Mouse (Mus musculus): Measurements from ENCODE around the gene Glis1. TPM values are rescaled to one million over a fixed set of nuclear protein-coding genes. Genes with fewer than 3 reads are reported as not detected.

Glis1 gene
- total and polyA plus RNA-seq, 2 experiments from 2014 or later, result 0.43 to 1.6 TPM

- DNase-seq (peak; percentile 87), ATAC-seq (peak; percentile 95)
- no peaks in the 10 kb centered on the region for H3K9me3 ChIP-seq (ENCODE audit: low read length)
- H3K4me2 ChIP-seq (ENCODE audit: low read depth), result no peak overlapping the region
- TF ChIP-seq CTCF (IDR thresholded peaks at IDR 0.05; ENCODE audit: low read depth), result peak; percentile 92
- no peak overlapping the region for H3K9ac ChIP-seq
- no peak overlapping the region for H3K4me3 ChIP-seq (ENCODE audit: low read depth, low read length)
- H3K27me3 ChIP-seq (ENCODE audit: insufficient read depth, low read length), result no peaks in the 10 kb centered on the region
- 14% methylated on average over 7 of the region's 7 CpGs for whole genome bisulfite sequencing
- H3K36me3 ChIP-seq (ENCODE audit: insufficient read depth), result no peaks in the 10 kb centered on the region
- no peaks in the 10 kb centered on the region for H3K4me1 ChIP-seq (ENCODE audit: insufficient read depth)
- H3K27ac ChIP-seq (ENCODE audit: low read depth, low read length), result no peak overlapping the region
These were observed 218.3 kb downstream of the Glis1 start for GRCm38 (mm10) chr4:107652598-107653279.

GRCm38 (mm10) chr4:107653280-107653643 lies 218.9 kb downstream of the Glis1 start:
- H3K27me3 ChIP-seq (ENCODE audit: insufficient read depth, low read length), result no peaks in the 10 kb centered on the region
- 71% methylated on average over 5 of the region's 5 CpGs for WGBS
- DNase-seq (no peak), ATAC-seq (no peak)
- H3K27ac ChIP-seq (ENCODE audit: low read depth, low read length), result no peak overlapping the region
- no peak overlapping the region for H3K4me3 ChIP-seq (ENCODE audit: low read depth, low read length)
- H3K4me1 ChIP-seq (ENCODE audit: insufficient read depth), result no peaks in the 10 kb centered on the region
- no peaks in the 10 kb centered on the region for H3K36me3 ChIP-seq (ENCODE audit: insufficient read depth)
- TF ChIP-seq CTCF (IDR thresholded peaks at IDR 0.05; ENCODE audit: low read depth), result no peak
- H3K9me3 ChIP-seq (ENCODE audit: low read length), result no peaks in the 10 kb centered on the region
- no peak overlapping the region for H3K4me2 ChIP-seq (ENCODE audit: low read depth)
- no peak overlapping the region for H3K9ac ChIP-seq

- ATAC-seq (no peak), DNase-seq (no peak)
- H3K9ac ChIP-seq, result no peak overlapping the region
- no peak overlapping the region for H3K27ac ChIP-seq (ENCODE audit: low read depth, low read length)
- H3K9me3 ChIP-seq (ENCODE audit: low read length), result no peaks in the 10 kb centered on the region
- H3K4me3 ChIP-seq (ENCODE audit: low read depth, low read length), result no peak overlapping the region
- no peaks in the 10 kb centered on the region for H3K27me3 ChIP-seq (ENCODE audit: insufficient read depth, low read length)
- H3K4me1 ChIP-seq (ENCODE audit: insufficient read depth), result no peaks in the 10 kb centered on the region
- no peak for TF ChIP-seq CTCF (IDR thresholded peaks at IDR 0.05; ENCODE audit: low read depth)
- no peak overlapping the region for H3K4me2 ChIP-seq (ENCODE audit: low read depth)
- WGBS, result 72% methylated on average over 11 of the region's 11 CpGs
- no peaks in the 10 kb centered on the region for H3K36me3 ChIP-seq (ENCODE audit: insufficient read depth)
These were observed 226.3 kb downstream of the Glis1 start for GRCm38 (mm10) chr4:107660649-107661048.

GRCm38 (mm10) chr4:107668514-107668913 lies 234.1 kb downstream of the Glis1 start:
- no peak overlapping the region for H3K4me3 ChIP-seq (ENCODE audit: low read depth, low read length)
- H3K27me3 ChIP-seq (ENCODE audit: insufficient read depth, low read length), result no peaks in the 10 kb centered on the region
- no peaks in the 10 kb centered on the region for H3K36me3 ChIP-seq (ENCODE audit: insufficient read depth)
- no peak for TF ChIP-seq CTCF (IDR thresholded peaks at IDR 0.05; ENCODE audit: low read depth)
- no peak overlapping the region for H3K9ac ChIP-seq
- DNase-seq (no peak), ATAC-seq (no peak)
- WGBS, result 98% methylated on average over 2 of the region's 2 CpGs
- peaks cover 4% of the 10 kb centered on the region for H3K4me1 ChIP-seq (ENCODE audit: insufficient read depth)
- H3K9me3 ChIP-seq (ENCODE audit: low read length), result no peaks in the 10 kb centered on the region
- no peak overlapping the region for H3K4me2 ChIP-seq (ENCODE audit: low read depth)
- H3K27ac ChIP-seq (ENCODE audit: low read depth, low read length), result no peak overlapping the region

GRCm38 (mm10) chr4:107670731-107671130 lies 236.3 kb downstream of the Glis1 start:
- no peaks in the 10 kb centered on the region for H3K36me3 ChIP-seq (ENCODE audit: insufficient read depth)
- no peak for ATAC-seq
- H3K4me3 ChIP-seq (ENCODE audit: low read depth, low read length), result no peak overlapping the region
- 63% methylated on average over 5 of the region's 5 CpGs for WGBS
- peaks cover 7% of the 10 kb centered on the region for H3K4me1 ChIP-seq (ENCODE audit: insufficient read depth)
- H3K27ac ChIP-seq (ENCODE audit: low read depth, low read length), result no peak overlapping the region
- no peaks in the 10 kb centered on the region for H3K9me3 ChIP-seq (ENCODE audit: low read length)
- H3K27me3 ChIP-seq (ENCODE audit: insufficient read depth, low read length), result no peaks in the 10 kb centered on the region
- no peak overlapping the region for H3K4me2 ChIP-seq (ENCODE audit: low read depth)
- H3K9ac ChIP-seq, result no peak overlapping the region
- TF ChIP-seq CTCF (IDR thresholded peaks at IDR 0.05; ENCODE audit: low read depth), result no peak
- DNase-seq, result no peak

GRCm38 (mm10) chr4:107673638-107674321 lies 239.4 kb downstream of the Glis1 start:
- no peak overlapping the region for H3K9ac ChIP-seq
- no peaks in the 10 kb centered on the region for H3K9me3 ChIP-seq (ENCODE audit: low read length)
- peaks cover 7% of the 10 kb centered on the region for H3K4me1 ChIP-seq (ENCODE audit: insufficient read depth)
- H3K27me3 ChIP-seq (ENCODE audit: insufficient read depth, low read length), result no peaks in the 10 kb centered on the region
- peak overlapping the region; percentile 88 for H3K27ac ChIP-seq (ENCODE audit: low read depth, low read length)
- no peaks in the 10 kb centered on the region for H3K36me3 ChIP-seq (ENCODE audit: insufficient read depth)
- peak; percentile 98 for ATAC-seq
- 13% methylated on average over 23 of the region's 23 CpGs for WGBS
- TF ChIP-seq CTCF (IDR thresholded peaks at IDR 0.05; ENCODE audit: low read depth), result peak; percentile 74
- DNase-seq, result peak; percentile 97
- H3K4me3 ChIP-seq (ENCODE audit: low read depth, low read length), result no peak overlapping the region
- peak overlapping the region; percentile 33 for H3K4me2 ChIP-seq (ENCODE audit: low read depth)

GRCm38 (mm10) chr4:107674322-107674644 lies 239.9 kb downstream of the Glis1 start:
- Histone ChIP-seq H3K9me3 (ENCODE audit: low read length) (no peaks in the 10 kb centered on the region), H3K9ac (no peak overlapping the region), H3K4me3 (ENCODE audit: low read depth, low read length) (no peak overlapping the region), H3K27me3 (ENCODE audit: insufficient read depth, low read length) (no peaks in the 10 kb centered on the region), H3K4me2 (ENCODE audit: low read depth) (peak overlapping the region; percentile 33), H3K36me3 (ENCODE audit: insufficient read depth) (no peaks in the 10 kb centered on the region), H3K27ac (ENCODE audit: low read depth, low read length) (no peak overlapping the region), H3K4me1 (ENCODE audit: insufficient read depth) (peaks cover 7% of the 10 kb centered on the region)
- no peak for DNase-seq
- WGBS, result 25% methylated on average over 5 of the region's 5 CpGs
- ATAC-seq, result no peak; the same call in 1 of the 2 replicates
- no peak for TF ChIP-seq CTCF (IDR thresholded peaks at IDR 0.05; ENCODE audit: low read depth)

Data from forebrain, postnatal 0 days (tissue).